Mouse (Mus musculus): ENCODE data around the gene Phf6. TPM values are rescaled to one million over a fixed set of nuclear protein-coding genes. Genes with fewer than 3 reads are reported as not detected.
"Not testable (repeated sequence)": the region's sequence is repeated elsewhere in the genome, so short reads cannot be mapped to it uniquely, and the experiment has no call there.

Gene Phf6
- polyA plus RNA-seq, 2 experiments = 4.7 to 9.3 TPM

GRCm38 (mm10) chrX:53004887-53005286, 92.8 kb downstream of the Phf6 start:
- H3K9ac ChIP-seq (replicated peaks); H3K4me2 ChIP-seq (ENCODE audit: low read depth); H3K27me3 ChIP-seq (ENCODE audit: control insufficient read depth, insufficient read depth, low read length); DNase-seq (ENCODE audit: low read depth in 3 of 3, low spot score in 3 of 3); H3K4me1 ChIP-seq (replicated peaks; ENCODE audit: control insufficient read depth in 2 of 2, insufficient read depth in 2 of 2, low read length in 1 of 2); ATAC-seq (ENCODE audit: insufficient read depth); H3K9me3 ChIP-seq (ENCODE audit: control insufficient read depth, low read length); H3K27ac ChIP-seq; H3K4me3 ChIP-seq (ENCODE audit: insufficient read depth in 1 of 2, low read depth in 2 of 2, low read length in 2 of 2): not testable (repeated sequence)
- peaks cover 15% of the 10 kb centered on the region for H3K36me3 ChIP-seq (replicated peaks; ENCODE audit: control insufficient read depth, insufficient read depth, low read depth)
- 59% methylated on average over 4 of the region's 4 CpGs for WGBS (ENCODE audit: insufficient replicate concordance)
- peak; percentile 47 for TF ChIP-seq CTCF (IDR thresholded peaks at IDR 0.05; ENCODE audit: low read depth)

GRCm38 (mm10) chrX:53006062-53006461, 94.0 kb downstream of the Phf6 start:
- 0 out of 2 replicates have a peak, but pooled peaks have one; percentile 55 for ATAC-seq (ENCODE audit: insufficient read depth)

More at GRCm38 (mm10) chrX:53006062-53006461, 94.0 kb downstream of the Phf6 start:
- WGBS (ENCODE audit: insufficient replicate concordance) = 41% methylated on average over 3 of the region's 3 CpGs
- no peak overlapping the region for H3K4me3 ChIP-seq (ENCODE audit: insufficient read depth in 1 of 2, low read depth in 2 of 2, low read length in 2 of 2)
- DNase-seq (ENCODE audit: low read depth in 3 of 3, low spot score in 3 of 3) = peak; percentile 36 to 53 (median 50)
- H3K27me3 ChIP-seq (ENCODE audit: control insufficient read depth, insufficient read depth, low read length) = no peaks in the 10 kb centered on the region
- H3K36me3 ChIP-seq (replicated peaks; ENCODE audit: control insufficient read depth, insufficient read depth, low read depth) = peaks cover 14% of the 10 kb centered on the region
- H3K9me3 ChIP-seq (ENCODE audit: control insufficient read depth, low read length) = no peaks in the 10 kb centered on the region
- no peak overlapping the region for H3K27ac ChIP-seq
- no peak overlapping the region for H3K9ac ChIP-seq (replicated peaks)
- TF ChIP-seq EP300 (IDR thresholded peaks at IDR 0.05; ENCODE audit: low read depth) (no peak), CTCF (IDR thresholded peaks at IDR 0.05; ENCODE audit: low read depth) (peak; percentile 65)
- H3K4me1 ChIP-seq (replicated peaks; ENCODE audit: control insufficient read depth in 2 of 2, insufficient read depth in 2 of 2, low read length in 1 of 2) = no peaks in the 10 kb centered on the region
- no peak overlapping the region for H3K4me2 ChIP-seq (ENCODE audit: low read depth)

Other genes starting within 250 kb of the Phf6 start
- gene Ccdc160, start 121.1 kb upstream of the Phf6 start, polyA plus RNA-seq (2012; rRNA removed) = 0.07 TPM in 1 of 2 replicates, not detected in the other
- 0.09 and 0.14 TPM in 2 replicates for gene Ccdc160, start 121.1 kb upstream of the Phf6 start, polyA plus RNA-seq (2014; fragmentation: Nextera tagmentation; extraction: Ambion mirVana)
- gene Hprt, start 75.9 kb downstream of the Phf6 start, polyA plus RNA-seq (2012; rRNA removed) = 38.7 and 68.1 TPM in 2 replicates
- gene Hprt, start 75.9 kb downstream of the Phf6 start, polyA plus RNA-seq (2014; fragmentation: Nextera tagmentation; extraction: Ambion mirVana) = 220 and 227 TPM in 2 replicates